Mouse (Mus musculus) leukemia stem cell, adult 10-12 weeks (primary cell): ENCODE results near the gene Hs3st1. TPM values are rescaled to one million over a fixed set of nuclear protein-coding genes. Genes with fewer than 3 reads are reported as not detected.

ENCODE experiments used
- polyA plus RNA-seq: library from polyadenylated mRNA; stranded (reverse); fragments of >175 nt; gene quantifications from 2 replicates; pipeline ENCODE4 v1.2.3, GENCODE M21; 2012; ENCODE audit warnings: low replicate concordance

Hs3st1 gene
- polyA plus RNA-seq: 3.1 and 7.8 TPM in 2 replicates

GRCm38 (mm10) chr5:39755375-39755774, at the start of gene Hs3st1:
Hs3st1 (minus strand) TSS chr5:39755475.

